Mouse (Mus musculus): Measurements from ENCODE around the gene Ces3a.
"Not testable (repeated sequence)": the region's sequence is repeated elsewhere in the genome, so short reads cannot be mapped to it uniquely, and the experiment has no call there.

The Ces3a gene

GRCm38 (mm10) chr8:105048371-105048854 is at the start of gene Ces3a:
Gene Ces3a, plus strand, starts transcription at chr8:105048601.
- in situ Hi-C loops (cut with MboI): no loop called here

GRCm38 (mm10) chr8:104999183-104999582 is 49.2 kb upstream of the Ces3a start:
- in situ Hi-C loops (cut with MboI): no loop called here

GRCm38 (mm10) chr8:105000586-105000985 is 47.8 kb upstream of the Ces3a start, which contains the start of gene Ces2h:
Gene Ces2h, plus strand, starts transcription at chr8:105000853.
- in situ Hi-C loops (cut with MboI): no loop called here

- in situ Hi-C loops (cut with MboI): no loop called here
These were observed 38.4 kb upstream of the Ces3a start for GRCm38 (mm10) chr8:105010000-105010399.

- in situ Hi-C loops (cut with MboI): no loop called here
These were observed 37.3 kb upstream of the Ces3a start for GRCm38 (mm10) chr8:105011136-105011535.

GRCm38 (mm10) chr8:105014391-105014790 is 34.0 kb upstream of the Ces3a start:
- in situ Hi-C loops (cut with MboI): no loop called here

GRCm38 (mm10) chr8:105021954-105022353 is 26.4 kb upstream of the Ces3a start:
- in situ Hi-C loops (cut with MboI): no loop called here

- in situ Hi-C loops (cut with MboI): no loop called here
These were observed 25.3 kb upstream of the Ces3a start for GRCm38 (mm10) chr8:105023087-105023486.

- in situ Hi-C loops (cut with MboI): no loop called here
These were observed 23.4 kb upstream of the Ces3a start for GRCm38 (mm10) chr8:105025050-105025449.

- in situ Hi-C loops (cut with MboI): no loop called here
These were observed 4.9 kb upstream of the Ces3a start for GRCm38 (mm10) chr8:105043510-105043909.

GRCm38 (mm10) chr8:105045824-105046401 is 2.5 kb upstream of the Ces3a start:
- in situ Hi-C loops (cut with MboI): no loop called here

GRCm38 (mm10) chr8:105056211-105056610 is 7.8 kb downstream of the Ces3a start:
- in situ Hi-C loops (cut with MboI): no loop called here

- in situ Hi-C loops (cut with MboI): no loop called here
These were observed 11.7 kb downstream of the Ces3a start for GRCm38 (mm10) chr8:105060056-105060455.

- in situ Hi-C loops (cut with MboI): no loop called here
These were observed 18.4 kb downstream of the Ces3a start for GRCm38 (mm10) chr8:105066761-105067160.

- in situ Hi-C loops (cut with MboI): not testable (repeated sequence)
These were observed 19.5 kb downstream of the Ces3a start for GRCm38 (mm10) chr8:105067905-105068304.

- in situ Hi-C loops (cut with MboI): no loop called here
These were observed 20.6 kb downstream of the Ces3a start for GRCm38 (mm10) chr8:105068971-105069370.

- in situ Hi-C loops (cut with MboI): no loop called here
These were observed 28.2 kb downstream of the Ces3a start for GRCm38 (mm10) chr8:105076601-105077000.

GRCm38 (mm10) chr8:105077071-105077470 is 28.7 kb downstream of the Ces3a start:
- in situ Hi-C loops (cut with MboI): no loop called here

- in situ Hi-C loops (cut with MboI): no loop called here
These were observed 30.2 kb downstream of the Ces3a start for GRCm38 (mm10) chr8:105078591-105078990.

- in situ Hi-C loops (cut with MboI): no loop called here
These were observed 32.5 kb downstream of the Ces3a start for GRCm38 (mm10) chr8:105080814-105081336.

- in situ Hi-C loops (cut with MboI): no loop called here
These were observed 35.1 kb downstream of the Ces3a start, which contains the start of gene Ces3b for GRCm38 (mm10) chr8:105083449-105084050. Gene Ces3b, plus strand, starts transcription at chr8:105083753.

GRCm38 (mm10) chr8:105088166-105088565 is 39.8 kb downstream of the Ces3a start:
- in situ Hi-C loops (cut with MboI): not testable (repeated sequence)

- in situ Hi-C loops (cut with MboI): no loop called here
These were observed 40.2 kb downstream of the Ces3a start for GRCm38 (mm10) chr8:105088581-105088980.

Data from mature B cell (primary cell).